Mouse (Mus musculus) ovary, adult 2 months (tissue): ENCODE data around the gene Selenon. TPM values are rescaled to one million over a fixed set of nuclear protein-coding genes. Genes with fewer than 3 reads are reported as not detected.

Source experiments
- polyA plus RNA-seq: library from polyadenylated mRNA; depleted of rRNA; stranded (reverse); fragments of >200 nt; gene quantifications from 2 replicates; pipeline ENCODE4 v1.2.3, GENCODE M21; 2012; rRNA removed

Selenon gene
- polyA plus RNA-seq = 54.2 and 57.7 TPM in 2 replicates

DNA sequence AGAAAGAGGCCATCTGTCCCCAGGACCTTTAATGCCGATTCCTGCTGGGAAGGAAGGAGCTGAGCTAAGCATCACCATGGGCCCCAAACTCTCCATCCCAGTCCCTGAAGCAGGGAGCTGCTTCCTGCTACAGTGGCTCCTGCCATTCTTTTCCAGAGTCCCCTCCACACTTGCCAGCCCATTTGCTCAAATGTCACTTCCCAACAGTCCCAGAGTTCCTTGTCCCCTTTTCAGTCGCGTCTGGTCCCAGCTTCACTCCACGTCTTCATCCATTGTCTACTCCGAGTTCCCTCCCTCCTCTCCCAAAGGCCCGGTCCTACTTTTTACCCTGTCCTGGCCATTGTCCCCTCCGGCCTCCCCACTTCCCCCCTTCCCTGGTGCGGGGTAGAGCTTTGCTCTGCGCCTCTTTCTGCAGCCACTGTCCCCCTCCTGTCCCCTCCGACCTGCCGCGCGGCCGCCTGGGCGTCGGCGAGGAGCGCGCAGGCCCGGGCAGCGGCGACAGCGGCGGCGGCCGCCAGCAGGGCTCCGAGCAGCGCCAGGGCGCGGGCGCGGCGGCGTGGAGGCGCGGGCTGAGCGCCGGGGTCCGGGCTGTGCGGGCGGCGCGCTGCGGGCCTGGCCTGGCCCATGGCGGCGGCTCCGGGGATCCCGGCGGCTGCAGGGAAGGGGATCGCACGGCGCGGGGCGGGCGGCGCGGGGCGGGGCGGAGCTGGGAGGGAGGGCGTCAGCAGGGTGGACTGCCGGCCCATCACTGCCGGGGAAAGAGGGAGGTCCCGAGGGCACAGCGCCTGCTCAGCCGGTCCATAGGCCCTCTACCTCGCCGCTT is at the start of gene Selenon:
Selenon (minus strand) TSS at position 673 of the 823 bp plus-strand sequence.

GRCm38 (mm10) chr4:134534932-134535786 is 16.8 kb downstream of the Selenon start, which contains the start of gene Mtfr1l:
Mtfr1l (minus strand) TSS chr4:134535387.

DNA sequence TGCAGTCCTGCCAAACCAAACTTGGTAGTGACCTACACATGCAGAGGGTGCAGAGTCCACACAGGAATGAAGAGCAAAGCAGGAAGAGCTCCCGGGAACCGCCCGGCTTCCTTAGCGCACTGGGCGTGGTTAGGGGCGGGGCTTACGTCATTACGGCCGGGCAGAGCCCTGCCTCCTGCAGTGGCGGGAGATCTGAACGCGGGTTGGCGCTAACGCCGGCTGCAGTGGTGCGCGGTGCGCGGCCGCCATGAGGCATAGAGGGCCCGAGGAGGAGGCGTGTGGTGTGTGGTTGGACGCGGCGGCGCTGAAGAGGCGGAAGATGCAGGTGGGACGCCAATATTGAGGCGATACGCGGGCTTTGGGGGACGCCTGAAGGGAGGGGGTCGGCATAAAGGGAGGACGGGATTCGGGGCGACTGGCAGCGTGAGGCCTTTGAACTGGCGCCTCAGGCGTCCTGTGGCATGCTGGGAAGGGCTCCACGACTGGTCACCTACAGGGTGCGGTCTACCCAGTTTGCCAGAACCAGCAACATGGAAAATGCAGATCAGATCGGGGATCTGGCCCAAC is 41.0 kb downstream of the Selenon start, which contains the start of gene Aunip:
Aunip (plus strand) TSS at position 155 of the 567 bp plus-strand sequence.

GRCm38 (mm10) chr4:134496595-134497210 is 55.3 kb downstream of the Selenon start, which contains the start of gene Paqr7:
Paqr7 (plus strand) TSS chr4:134496697.

Other genes starting within 250 kb of the Selenon start
- 0.36 and 1.1 TPM in 2 replicates for gene Trim63, start 237.0 kb downstream of the Selenon start, polyA plus RNA-seq
- 10.6 and 10.8 TPM in 2 replicates for gene Slc30a2, start 209.0 kb downstream of the Selenon start, polyA plus RNA-seq
- 1.1 and 1.8 TPM in 2 replicates for gene Extl1, start 168.3 kb downstream of the Selenon start, polyA plus RNA-seq
- gene Pafah2, start 155.8 kb downstream of the Selenon start, polyA plus RNA-seq = 14.3 and 20.1 TPM in 2 replicates
- gene Stmn1, start 83.8 kb downstream of the Selenon start, polyA plus RNA-seq = 5.9 and 8.4 TPM in 2 replicates
- 133 and 163 TPM in 2 replicates for gene Paqr7, start 55.5 kb downstream of the Selenon start, polyA plus RNA-seq
- 1.1 and 1.5 TPM in 2 replicates for gene Aunip, start 41.2 kb downstream of the Selenon start, polyA plus RNA-seq
- gene Mtfr1l, start 16.8 kb downstream of the Selenon start, polyA plus RNA-seq = 131 and 161 TPM in 2 replicates
- gene Man1c1, start 152.1 kb upstream of the Selenon start, polyA plus RNA-seq = 7.0 and 9.6 TPM in 2 replicates
- gene Ldlrap1, start 215.9 kb upstream of the Selenon start, polyA plus RNA-seq = 17.3 and 17.9 TPM in 2 replicates